Mouse (Mus musculus) forebrain, embryonic 10.5 days (tissue): ENCODE measurements around the gene E2f1. TPM values are rescaled to one million over a fixed set of nuclear protein-coding genes. Genes with fewer than 3 reads are reported as not detected.

Experiments
- DNase-seq: peaks from one replicate; pipeline ENCODE4 v3.0.0-alpha.2; 2017; ENCODE audit warnings: low spot score; ENCODE audit errors: extremely low spot score
- H3K27ac ChIP-seq: fragments of 300-500 bp; sonication (generic); 2 replicates; pipeline ENCODE4 v1.5.1; 2016; ENCODE audit warnings: mild to moderate bottlenecking
- H3K27me3 ChIP-seq: fragments of 300-500 bp; sonication (generic); 2 replicates; pipeline ENCODE4 v1.6.1; 2016; ENCODE audit warnings: mild to moderate bottlenecking; ENCODE audit not compliant: poor library complexity, severe bottlenecking
- H3K36me3 ChIP-seq: fragments of 300-500 bp; sonication (generic); replicated peaks from 2 replicates; pipeline ENCODE4 v1.6.1; 2016; ENCODE audit warnings: mild to moderate bottlenecking, moderate library complexity
- H3K4me1 ChIP-seq: fragments of 300-500 bp; sonication (generic); 2 replicates; pipeline ENCODE4 v1.6.1; 2016
- H3K4me3 ChIP-seq: fragments of 300-500 bp; sonication (generic); 2 replicates; pipeline ENCODE4 v1.5.1; 2016; ENCODE audit warnings: mild to moderate bottlenecking, moderate library complexity
- H3K9me3 ChIP-seq: fragments of 300-500 bp; sonication (generic); 2 replicates; pipeline ENCODE4 v1.6.1; 2016; ENCODE audit warnings: mild to moderate bottlenecking, moderate library complexity
- WGBS: fragments of 180-500 bp; shearing (Covaris S2); methylation state at CpG from one replicate; pipeline ENCODE4 v1.1.7; 2016; 5-methylcytosine and 5-hydroxymethylcytosine counted together
- polyA plus RNA-seq: library from polyadenylated mRNA; unstranded; fragments of >200 nt; fragmentation: Nextera tagmentation; extraction: Ambion mirVana; gene quantifications from 2 replicates; pipeline ENCODE4 v1.2.1, GENCODE M21; 2016

E2f1 gene
- polyA plus RNA-seq, 1 experiment from 2014 or later = 28.6 TPM

- WGBS = 69% methylated on average over 6 of the region's 6 CpGs
These were observed 30.9 kb upstream of the E2f1 start for GRCm38 (mm10) chr2:154600586-154600985.

GRCm38 (mm10) chr2:154597399-154597798, 27.7 kb upstream of the E2f1 start:
- Histone ChIP-seq H3K36me3 (0 out of 2 replicates have a peak, but pooled peaks cover 3% of the 10 kb centered on the region), H3K4me1 (no peaks in the 10 kb centered on the region), H3K27me3 (no peaks in the 10 kb centered on the region), H3K9me3 (no peaks in the 10 kb centered on the region; the same call in 1 of the 2 replicates), H3K27ac (no peak overlapping the region), H3K4me3 (no peak overlapping the region)
- WGBS = 85% methylated on average over 3 of the region's 3 CpGs
- DNase-seq = no peak

More at GRCm38 (mm10) chr2:154600586-154600985, 30.9 kb upstream of the E2f1 start:
- H3K9me3 ChIP-seq = no peaks in the 10 kb centered on the region
- H3K4me1 ChIP-seq = peaks cover 16% of the 10 kb centered on the region
- no peaks in the 10 kb centered on the region for H3K36me3 ChIP-seq
- no peak for DNase-seq
- no peak overlapping the region for H3K4me3 ChIP-seq
- H3K27ac ChIP-seq = no peak overlapping the region
- no peaks in the 10 kb centered on the region for H3K27me3 ChIP-seq

GRCm38 (mm10) chr2:154595775-154596174, 26.1 kb upstream of the E2f1 start:
- 85% methylated on average over 5 of the region's 5 CpGs for WGBS
- 0 out of 2 replicates have a peak, but pooled peaks cover 3% of the 10 kb centered on the region for H3K36me3 ChIP-seq
- no peak for DNase-seq
- no peaks in the 10 kb centered on the region for H3K4me1 ChIP-seq
- no peaks in the 10 kb centered on the region; the same call in 1 of the 2 replicates for H3K9me3 ChIP-seq
- no peak overlapping the region for H3K27ac ChIP-seq
- H3K4me3 ChIP-seq = no peak overlapping the region
- no peaks in the 10 kb centered on the region for H3K27me3 ChIP-seq

GRCm38 (mm10) chr2:154593025-154593424, 23.3 kb upstream of the E2f1 start:
- H3K36me3 ChIP-seq = 0 out of 2 replicates have a peak, but pooled peaks cover 3% of the 10 kb centered on the region
- no peak for DNase-seq
- 75% methylated on average over 3 of the region's 3 CpGs for WGBS
- H3K4me3 ChIP-seq = no peak overlapping the region
- H3K27ac ChIP-seq = no peak overlapping the region
- no peaks in the 10 kb centered on the region for H3K27me3 ChIP-seq
- H3K4me1 ChIP-seq = no peaks in the 10 kb centered on the region
- no peaks in the 10 kb centered on the region; the same call in 1 of the 2 replicates for H3K9me3 ChIP-seq

- H3K4me3 ChIP-seq = no peak overlapping the region
- no peaks in the 10 kb centered on the region for H3K4me1 ChIP-seq
- 86% methylated on average over 3 of the region's 3 CpGs for WGBS
- H3K27ac ChIP-seq = no peak overlapping the region
- peaks cover 3% of the 10 kb centered on the region; the same call in 1 of the 2 replicates for H3K36me3 ChIP-seq
- no peaks in the 10 kb centered on the region; the same call in 1 of the 2 replicates for H3K9me3 ChIP-seq
- H3K27me3 ChIP-seq = no peaks in the 10 kb centered on the region
- no peak for DNase-seq
These were observed 21.5 kb upstream of the E2f1 start for GRCm38 (mm10) chr2:154591239-154591638.

DNA sequence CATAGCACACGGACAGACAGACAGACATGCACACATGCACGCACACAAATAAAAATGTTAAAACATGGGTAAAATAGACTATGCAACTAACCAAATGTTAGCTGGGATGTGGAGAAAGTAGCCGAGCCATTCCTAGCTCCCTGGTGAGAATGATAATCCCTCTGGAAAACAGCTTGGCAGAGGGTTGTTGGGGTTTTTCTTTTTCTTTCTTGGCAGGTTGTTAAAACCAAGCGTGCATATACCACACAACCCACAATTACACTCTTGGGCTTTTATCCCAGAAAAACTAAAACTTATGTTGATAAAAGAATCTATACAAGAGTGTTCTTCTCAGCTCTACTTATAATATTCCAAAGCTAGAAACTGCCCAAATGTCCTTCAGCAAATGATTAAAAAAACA, 19.4 kb upstream of the E2f1 start:
- no peaks in the 10 kb centered on the region for H3K27me3 ChIP-seq
- H3K36me3 ChIP-seq = peaks cover 3% of the 10 kb centered on the region; the same call in 1 of the 2 replicates
- no peaks in the 10 kb centered on the region; the same call in 1 of the 2 replicates for H3K9me3 ChIP-seq
- peaks cover 15% of the 10 kb centered on the region; the same call in 1 of the 2 replicates for H3K4me1 ChIP-seq
- WGBS = 81% methylated on average over 4 of the region's 4 CpGs
- no peak overlapping the region for H3K4me3 ChIP-seq
- DNase-seq = no peak
- H3K27ac ChIP-seq = no peak overlapping the region

- WGBS = 70% methylated on average over 5 of the region's 5 CpGs
These were observed 16.7 kb upstream of the E2f1 start for GRCm38 (mm10) chr2:154586405-154586804.

DNA sequence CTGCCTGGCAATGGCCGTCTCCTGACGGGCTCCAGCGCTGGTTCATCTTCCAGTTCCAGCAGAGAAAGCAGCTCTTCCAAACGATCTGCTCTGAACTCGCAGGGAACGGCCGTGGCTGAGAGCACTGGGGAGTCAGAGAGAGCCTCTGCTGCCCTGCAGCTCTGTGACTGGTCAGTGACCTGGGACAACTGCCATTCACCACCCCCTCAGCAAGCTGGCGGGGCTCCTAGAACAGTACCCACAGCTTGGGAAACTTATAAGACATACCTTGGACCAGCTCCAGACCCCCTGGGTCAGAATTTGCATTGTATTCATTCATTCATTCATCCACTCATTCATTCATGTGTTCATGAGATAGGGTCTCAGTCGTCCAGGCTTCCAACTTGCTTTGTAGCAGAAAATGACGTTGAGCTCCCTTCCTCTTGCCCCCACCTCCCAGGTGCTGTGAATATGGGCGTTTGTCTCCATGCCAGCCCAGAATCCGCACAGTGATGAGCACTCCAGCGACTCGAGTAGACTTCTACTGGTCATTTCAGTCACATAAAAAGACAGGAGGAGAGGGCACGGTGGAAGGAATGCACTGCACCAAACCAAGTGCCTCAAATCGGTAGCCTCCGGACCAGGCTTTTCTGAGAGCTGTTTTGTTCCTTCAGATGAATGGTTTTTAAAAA, 15.4 kb upstream of the E2f1 start:
- Histone ChIP-seq H3K27me3 (no peaks in the 10 kb centered on the region), H3K9me3 (no peaks in the 10 kb centered on the region), H3K36me3 (no peaks in the 10 kb centered on the region; the same call in 1 of the 2 replicates), H3K4me1 (peaks cover 15% of the 10 kb centered on the region; the same call in 1 of the 2 replicates), H3K27ac (peak overlapping the region; percentile 40; the same call in 1 of the 2 replicates), H3K4me3 (no peak overlapping the region)
- no peak for DNase-seq
- 78% methylated on average over 17 of the region's 17 CpGs for WGBS

More at GRCm38 (mm10) chr2:154586405-154586804, 16.7 kb upstream of the E2f1 start:
- H3K9me3 ChIP-seq = no peaks in the 10 kb centered on the region
- no peaks in the 10 kb centered on the region; the same call in 1 of the 2 replicates for H3K36me3 ChIP-seq
- H3K4me3 ChIP-seq = no peak overlapping the region
- H3K27me3 ChIP-seq = no peaks in the 10 kb centered on the region
- no peak overlapping the region for H3K27ac ChIP-seq
- H3K4me1 ChIP-seq = peaks cover 15% of the 10 kb centered on the region; the same call in 1 of the 2 replicates
- DNase-seq = no peak

DNA sequence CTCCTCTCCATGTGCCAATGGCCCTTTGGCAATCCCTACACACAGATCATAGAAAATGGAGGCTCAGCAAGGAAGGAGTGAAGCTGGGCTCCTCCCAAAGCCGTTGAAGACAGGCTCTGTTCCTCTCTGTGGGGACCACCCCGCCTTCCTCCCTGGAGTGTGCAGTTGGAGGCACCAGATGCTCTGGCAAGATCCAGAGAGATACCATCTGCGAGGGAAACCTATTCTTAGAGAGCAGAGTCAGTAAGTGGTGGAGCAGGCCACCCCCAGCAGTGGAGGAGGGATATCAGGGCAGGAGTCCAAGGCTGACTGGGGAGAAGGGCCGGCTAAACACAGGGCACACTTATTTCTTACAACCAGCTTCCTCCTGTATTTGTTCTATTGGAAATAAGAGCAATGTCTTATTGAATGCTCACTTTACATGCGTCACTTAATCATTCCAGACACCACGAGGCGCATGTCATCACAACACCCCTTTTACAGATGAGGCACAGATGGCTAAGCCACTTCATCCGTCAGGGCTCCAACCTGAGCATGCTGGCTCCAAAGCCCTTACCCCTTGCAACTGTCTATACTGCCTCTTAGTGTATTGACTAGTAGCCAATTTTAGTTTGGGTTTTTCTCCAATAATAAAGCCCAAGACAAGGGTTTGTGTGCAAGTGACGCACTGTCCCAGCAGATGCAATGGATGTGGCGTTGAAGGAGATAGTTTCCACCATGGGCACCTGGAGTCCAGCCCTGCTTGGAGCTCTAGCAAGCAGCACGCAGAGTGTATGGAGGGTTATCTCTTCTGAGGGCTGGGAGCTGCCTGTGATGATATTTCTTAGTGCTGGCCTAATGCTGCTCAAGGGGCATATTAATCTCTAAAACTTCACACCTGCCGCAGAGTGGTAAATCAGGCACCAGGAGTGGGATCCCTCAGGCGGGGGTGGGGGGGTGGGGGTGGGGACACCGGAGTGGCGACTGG, 14.5 kb upstream of the E2f1 start:
- DNase-seq = no peak
- Histone ChIP-seq H3K27ac (peak overlapping the region; percentile 40; the same call in 1 of the 2 replicates), H3K4me1 (peaks cover 15% of the 10 kb centered on the region; the same call in 1 of the 2 replicates), H3K27me3 (no peaks in the 10 kb centered on the region), H3K9me3 (no peaks in the 10 kb centered on the region), H3K4me3 (no peak overlapping the region), H3K36me3 (no peaks in the 10 kb centered on the region; the same call in 1 of the 2 replicates)
- WGBS = 80% methylated on average over 15 of the region's 15 CpGs

DNA sequence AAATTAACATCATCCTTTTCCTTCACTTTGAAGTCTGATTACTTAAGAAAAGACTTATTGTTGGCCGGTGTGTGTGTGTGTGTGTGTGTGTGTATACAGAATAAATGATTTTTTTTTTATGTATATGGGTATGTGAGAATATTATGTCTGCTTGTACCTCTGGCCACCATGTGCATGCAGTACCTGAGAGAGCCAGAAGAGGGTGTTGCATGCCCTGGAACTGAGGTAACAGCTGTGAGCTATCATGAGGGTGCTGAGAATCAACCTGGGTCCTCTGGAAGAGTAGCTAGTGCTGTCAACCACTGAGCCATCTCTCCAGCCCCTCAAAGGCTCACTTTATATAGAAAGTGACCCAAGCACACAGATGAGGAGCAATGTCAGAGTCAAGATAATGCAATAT, 11.7 kb upstream of the E2f1 start:
- H3K27ac ChIP-seq = no peak overlapping the region
- no peaks in the 10 kb centered on the region for H3K27me3 ChIP-seq
- peaks cover 31% of the 10 kb centered on the region for H3K4me1 ChIP-seq
- no peaks in the 10 kb centered on the region for H3K36me3 ChIP-seq
- H3K9me3 ChIP-seq = no peaks in the 10 kb centered on the region
- WGBS = 88% methylated on average over 1 of the region's 1 CpGs
- no peak for DNase-seq
- no peak overlapping the region for H3K4me3 ChIP-seq

DNA sequence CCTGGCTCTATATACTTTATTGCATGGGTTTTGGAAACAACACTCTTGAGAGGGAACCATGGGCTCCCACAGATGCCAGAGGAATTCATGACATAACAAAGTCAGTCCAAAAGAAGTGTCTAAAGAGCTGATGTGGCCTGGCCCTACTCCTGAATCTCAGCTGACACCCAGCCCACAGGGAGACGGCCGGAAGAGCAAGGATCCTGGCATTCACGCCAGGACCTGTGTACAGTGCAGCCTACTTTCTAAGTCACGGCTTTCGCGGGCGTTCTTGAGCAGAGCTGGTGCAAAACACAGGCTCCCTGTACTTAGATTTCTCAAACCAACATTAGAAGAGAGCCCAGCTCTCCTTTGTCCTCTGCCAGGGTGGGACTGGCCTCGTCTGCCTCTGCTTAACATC, 10.9 kb upstream of the E2f1 start:
- Histone ChIP-seq H3K27me3 (no peaks in the 10 kb centered on the region), H3K4me3 (no peak overlapping the region), H3K9me3 (no peaks in the 10 kb centered on the region), H3K4me1 (peaks cover 32% of the 10 kb centered on the region), H3K36me3 (no peaks in the 10 kb centered on the region), H3K27ac (peak overlapping the region; percentile 21; the same call in 1 of the 2 replicates)
- no peak for DNase-seq
- 90% methylated on average over 8 of the region's 8 CpGs for WGBS

DNA sequence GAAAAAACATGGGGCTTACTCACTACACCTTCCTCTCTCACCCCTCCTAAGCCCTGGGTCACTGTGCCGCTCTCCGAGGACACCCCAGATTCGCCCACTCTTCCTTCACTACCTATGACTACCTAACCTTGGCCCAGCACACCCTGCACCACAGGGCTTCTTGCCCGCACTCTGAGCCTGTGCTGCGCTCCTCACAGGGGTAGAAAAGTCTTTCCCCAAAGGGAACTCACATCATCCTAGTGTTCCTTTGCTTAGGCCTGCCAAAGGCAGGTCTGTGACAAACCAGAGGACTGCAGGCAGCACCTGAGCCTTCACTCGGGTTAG, 8.0 kb upstream of the E2f1 start:
- H3K9me3 ChIP-seq = no peaks in the 10 kb centered on the region
- H3K27ac ChIP-seq = peak overlapping the region; percentile 83
- WGBS = 68% methylated on average over 6 of the region's 6 CpGs
- H3K36me3 ChIP-seq = no peaks in the 10 kb centered on the region
- no peak overlapping the region for H3K4me3 ChIP-seq
- DNase-seq = no peak
- H3K27me3 ChIP-seq = no peaks in the 10 kb centered on the region
- H3K4me1 ChIP-seq = peaks cover 20% of the 10 kb centered on the region
